Mouse (Mus musculus): Measurements from ENCODE around the gene Nck2.
"Not testable (repeated sequence)": the region's sequence is repeated elsewhere in the genome, so short reads cannot be mapped to it uniquely, and the experiment has no call there.

- TF ChIP-seq FLI1 (IDR thresholded peaks at IDR 0.05; ENCODE audit: low read length); GATA1 (IDR thresholded peaks at IDR 0.05; ENCODE audit: borderline replicate concordance, low read length): not testable (repeated sequence)
Measured at GRCm38 (mm10) chr1:43533497-43533896, 89.1 kb downstream of the Nck2 start.

Measured in megakaryocyte, embryonic 14.5 days (primary cell).